Mouse (Mus musculus) mesoderm, embryonic 11.5 days (tissue): ENCODE measurements around the gene Mkrn2os.
A peak's percentile ranks its signal among the peaks of the same experiment; 100 is the strongest.

Source experiments
- DNase-seq: peaks from one replicate; pipeline ENCODE4 v3.0.0-alpha.2; 2012; ENCODE audit warnings: low read depth, low spot score

Mkrn2os gene

DNA sequence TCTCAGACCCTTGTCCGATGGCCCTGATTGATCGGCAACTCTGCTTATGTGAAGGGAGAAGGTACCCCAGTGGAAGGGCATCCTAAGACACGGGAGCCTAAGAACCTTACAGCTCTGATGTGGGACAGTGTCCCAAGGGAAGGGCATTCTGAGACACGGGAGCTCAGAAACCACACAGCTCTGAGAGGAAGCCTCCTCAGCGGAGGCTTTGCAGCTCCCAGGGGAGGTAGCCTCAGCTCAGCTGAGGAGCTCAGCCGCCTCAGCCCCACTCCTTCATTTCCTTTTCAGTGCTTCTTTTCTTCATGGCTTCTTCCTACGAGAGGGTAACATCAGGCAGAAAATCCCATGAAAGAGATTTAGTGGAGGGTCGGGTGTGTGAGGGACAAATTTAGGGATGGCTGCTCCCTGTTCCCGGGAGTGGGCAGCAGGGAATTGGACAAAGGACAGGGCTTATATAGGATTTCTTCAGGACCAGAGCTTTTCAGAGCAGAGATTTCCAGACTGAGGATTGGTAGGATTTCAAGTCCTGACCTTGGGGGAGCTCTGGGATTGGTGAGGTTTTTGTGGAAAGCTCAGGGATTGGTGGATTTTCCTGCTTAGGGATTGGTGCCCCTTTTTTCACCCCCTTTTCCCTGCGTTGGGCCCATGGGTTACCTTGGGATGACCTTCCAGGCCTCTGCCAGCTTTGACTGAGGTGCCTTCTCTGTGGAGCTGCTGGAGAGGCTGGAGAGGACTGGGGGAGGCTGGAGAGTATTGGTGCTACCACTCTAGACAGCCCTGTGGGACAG, 9.9 kb downstream of the Mkrn2os start:
- DNase-seq, result no peak

DNA sequence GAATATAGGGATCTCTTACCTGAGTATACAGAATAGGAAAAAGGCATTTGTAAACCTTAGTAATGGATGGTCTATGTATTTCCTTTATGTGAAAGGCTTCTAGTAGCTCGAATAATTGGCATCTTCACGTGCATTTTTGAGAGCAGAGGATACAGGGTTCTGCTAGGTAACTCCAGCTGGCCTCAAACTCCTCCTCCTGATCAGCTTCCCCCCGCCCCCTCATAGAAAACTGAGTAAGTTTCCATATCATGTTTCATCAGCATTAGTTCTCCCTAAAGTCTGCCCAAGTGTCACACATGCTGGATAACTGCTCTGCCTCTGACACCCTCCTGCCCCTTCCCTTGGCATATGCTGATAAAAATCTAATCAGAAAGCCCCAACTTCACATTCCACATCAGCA, 11.6 kb downstream of the Mkrn2os start:
- no peak for DNase-seq

DNA sequence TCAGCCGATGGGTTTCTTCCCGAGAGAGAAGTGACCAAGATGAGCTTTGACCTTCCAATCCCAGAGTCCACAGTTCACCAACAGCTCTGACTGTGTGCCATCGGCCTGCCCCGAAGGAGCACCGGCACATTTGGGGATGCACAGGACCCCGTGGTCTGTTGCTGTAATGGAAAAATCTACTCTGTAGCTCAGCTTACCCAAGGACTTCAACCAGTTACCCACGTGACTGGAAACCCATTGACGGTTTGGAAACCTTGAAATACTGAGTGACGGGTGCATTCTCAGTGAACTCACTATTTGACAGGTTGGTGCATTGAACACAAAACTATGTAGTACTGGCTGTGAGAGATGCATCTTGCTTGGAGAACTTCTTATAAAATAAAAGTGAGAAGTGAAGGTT, 14.4 kb downstream of the Mkrn2os start:
- no peak for DNase-seq

DNA sequence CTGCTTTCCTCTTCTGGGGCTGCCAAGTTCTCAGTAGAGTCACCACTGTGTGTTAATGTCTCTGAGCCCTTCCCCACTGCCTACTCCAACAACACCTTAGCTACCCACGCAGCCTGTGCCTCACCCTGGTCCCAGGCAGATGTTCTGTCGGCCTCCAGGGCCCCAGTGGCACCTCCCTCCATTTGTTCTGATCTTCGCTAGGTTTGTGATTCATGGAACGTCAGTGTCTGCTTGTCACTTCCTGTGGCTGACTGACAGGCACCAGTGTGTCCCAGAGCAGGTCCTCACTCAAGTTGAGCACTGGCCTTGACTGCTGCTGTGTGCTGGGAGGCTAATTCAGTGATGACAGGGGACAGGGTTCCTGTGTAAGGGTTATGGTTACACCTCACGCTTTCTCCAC, 15.0 kb downstream of the Mkrn2os start:
- DNase-seq, result no peak

DNA sequence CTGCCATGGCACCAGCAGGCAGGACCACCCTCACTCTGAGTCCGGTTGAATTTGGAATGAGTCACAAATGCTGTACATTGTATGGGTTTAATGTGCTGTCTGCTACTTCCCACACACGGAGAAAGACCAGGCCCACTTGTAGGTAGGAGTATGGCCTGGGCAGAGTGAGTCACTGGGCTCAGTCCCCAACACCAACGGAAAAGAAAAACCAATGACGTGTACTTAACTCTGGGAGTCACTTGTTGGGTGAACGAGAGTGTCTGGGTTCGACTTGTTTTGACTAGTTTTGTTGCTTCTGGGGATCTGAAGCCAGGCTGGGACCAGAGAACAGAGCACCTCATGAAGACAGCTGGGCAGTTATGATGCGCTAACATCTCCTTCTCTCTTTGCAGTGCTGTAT, 18.2 kb downstream of the Mkrn2os start:
- DNase-seq, result no peak

DNA sequence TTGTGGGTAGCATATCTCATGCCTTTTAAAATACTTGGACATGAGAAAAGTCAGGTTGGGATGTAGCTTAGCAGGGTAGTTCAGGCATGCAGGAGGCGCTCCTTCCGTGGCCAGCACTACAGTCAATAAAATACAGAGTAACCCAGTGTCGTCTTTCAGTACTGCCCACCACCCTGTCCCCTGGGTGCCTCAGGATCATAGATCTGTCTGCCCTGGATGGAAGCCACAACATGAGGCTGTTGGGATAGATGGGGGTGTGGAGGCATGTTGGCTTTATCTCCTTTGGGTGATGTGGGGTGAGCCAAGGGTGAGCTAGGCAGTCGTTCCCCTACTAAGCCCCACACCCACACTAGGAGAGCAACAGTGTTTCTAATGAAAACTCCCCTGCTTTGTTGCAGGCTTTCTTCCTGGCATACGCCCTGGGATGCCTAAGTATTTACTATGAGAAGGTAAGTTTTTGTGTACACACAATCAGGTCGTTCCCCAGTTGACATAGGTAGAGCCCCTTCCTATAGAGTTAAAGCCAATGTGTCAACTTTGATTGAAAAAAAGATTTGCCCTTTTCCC, 26.8 kb downstream of the Mkrn2os start:
- no peak for DNase-seq

DNA sequence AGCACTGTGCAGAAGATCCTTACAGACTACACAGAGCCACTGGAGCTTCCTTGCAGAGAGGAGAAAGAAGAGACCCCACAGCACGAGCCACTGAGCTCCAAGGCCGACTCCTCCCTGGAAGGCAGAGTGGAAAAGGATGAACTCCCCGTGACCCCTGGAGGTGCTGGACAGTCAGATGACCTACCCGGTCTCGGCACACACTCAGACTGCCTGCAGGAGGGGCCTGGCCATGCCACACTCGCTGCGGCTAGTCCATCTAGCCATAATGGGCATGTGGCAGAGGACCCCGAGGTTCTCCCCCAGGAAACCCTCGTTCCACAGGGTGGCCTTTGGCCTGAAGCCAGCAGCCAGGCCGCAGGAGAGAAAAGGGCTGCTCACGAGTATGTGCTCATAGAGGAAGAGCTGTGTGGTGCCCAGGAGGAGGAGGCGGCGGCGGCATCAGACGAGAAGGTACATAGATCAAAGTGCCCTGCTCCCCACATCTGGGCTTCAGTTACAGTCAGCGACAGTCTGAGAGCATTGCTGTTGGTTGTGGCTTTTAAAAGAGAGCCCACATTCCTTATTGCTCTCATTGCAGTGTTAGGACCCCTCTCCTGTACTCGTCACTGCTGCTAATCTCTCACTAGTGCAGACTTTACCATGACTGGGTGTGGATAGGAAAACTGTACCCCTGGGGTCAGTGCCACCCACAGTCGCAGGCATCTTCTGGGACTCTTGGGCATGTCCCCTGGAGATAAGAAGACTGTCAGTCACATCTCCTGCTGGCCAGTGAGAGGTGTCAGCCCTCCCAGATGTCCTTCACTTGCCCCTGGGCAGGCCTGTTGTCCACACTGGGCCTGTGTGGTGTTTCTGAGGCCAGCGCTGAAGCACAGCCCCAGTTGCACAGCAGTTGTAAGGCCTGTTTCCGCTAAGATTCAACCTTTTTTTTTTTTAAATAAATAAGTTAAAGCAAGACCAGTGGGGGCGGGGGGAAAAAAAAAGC, 32.4 kb downstream of the Mkrn2os start:
- DNase-seq, result peak; percentile 6

DNA sequence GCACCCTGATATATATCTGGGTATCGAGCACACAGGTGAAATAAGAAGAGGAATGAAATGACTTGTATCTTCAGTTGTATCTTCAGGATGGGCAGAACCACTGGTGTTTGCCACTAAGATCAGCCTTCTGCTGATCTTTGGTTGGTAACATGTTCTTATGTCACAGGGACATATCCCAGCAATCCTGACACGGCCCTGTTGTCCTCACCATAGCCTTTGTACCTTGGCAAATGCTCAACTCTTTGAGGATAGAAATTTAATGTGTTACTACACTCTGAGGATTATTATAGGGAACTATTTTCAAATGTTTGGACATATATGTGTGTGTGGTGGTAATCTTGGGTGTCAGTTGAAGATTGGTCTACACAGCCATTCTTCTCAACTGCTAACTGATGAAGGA, 34.2 kb downstream of the Mkrn2os start:
- no peak for DNase-seq

DNA sequence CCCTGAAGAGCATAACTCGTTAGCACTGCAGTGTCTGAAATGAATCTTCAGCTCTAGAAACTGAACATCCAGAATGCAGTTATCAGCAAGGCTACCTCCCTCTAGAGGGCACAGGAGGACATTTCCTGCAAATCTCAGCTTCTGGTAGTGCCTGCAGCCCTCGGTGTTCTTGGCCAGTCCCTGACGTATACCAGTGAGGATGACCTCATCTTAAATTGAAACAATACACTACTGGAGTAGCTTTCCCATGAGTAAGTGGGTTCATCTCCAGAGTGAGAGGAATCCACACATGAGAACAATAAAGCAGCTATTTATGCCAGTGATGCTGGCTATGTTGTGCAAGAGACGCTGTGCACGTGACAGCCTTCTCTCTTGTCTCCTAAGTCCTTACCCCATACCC, 36.9 kb downstream of the Mkrn2os start:
- no peak for DNase-seq

DNA sequence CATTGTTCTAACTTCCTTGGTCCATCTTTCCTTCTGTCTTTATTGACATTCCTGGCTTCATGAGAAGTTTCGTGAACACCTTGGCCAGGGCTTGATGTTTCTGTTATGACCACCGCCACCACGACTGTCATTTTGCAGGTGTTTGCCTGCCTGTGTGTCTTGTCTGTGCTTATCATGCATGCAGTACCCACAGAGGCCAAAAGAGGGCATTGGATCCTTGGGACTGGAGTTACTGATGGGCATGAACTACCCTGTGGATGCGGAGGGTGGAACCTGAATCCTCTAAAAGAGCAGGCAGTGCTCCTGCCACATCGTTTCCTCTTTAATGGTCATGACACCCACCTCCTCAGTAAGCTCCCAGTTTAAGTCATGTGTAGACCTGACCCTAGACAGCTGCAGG, 46.1 kb downstream of the Mkrn2os start:
- DNase-seq, result peak; percentile 35

DNA sequence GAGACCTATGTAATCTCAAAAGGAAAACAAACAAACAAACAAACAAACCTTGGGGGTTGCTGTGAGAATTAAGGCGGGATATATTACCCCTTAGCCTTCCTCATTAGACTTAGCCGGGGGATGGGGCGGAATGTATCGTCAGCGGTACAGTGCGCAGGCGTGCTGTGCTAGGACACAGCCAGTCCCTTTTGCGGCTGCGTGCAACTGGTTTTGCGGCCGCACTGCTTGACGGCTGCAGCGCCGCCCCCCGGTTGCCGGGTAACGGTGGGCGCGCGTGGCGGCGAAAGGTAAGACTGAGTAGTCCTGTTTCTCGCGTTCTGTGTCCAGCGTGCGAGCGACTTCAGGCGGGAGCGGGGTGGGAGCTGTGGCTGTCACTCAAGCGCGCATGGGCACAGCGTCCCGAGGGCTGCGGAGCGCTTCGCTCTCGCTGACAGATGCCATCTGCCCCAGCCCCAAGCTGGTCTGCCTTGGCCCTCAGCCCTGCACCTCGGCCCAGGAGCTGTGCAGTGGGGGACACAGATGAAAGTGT, 47.9 kb downstream of the Mkrn2os start, which contains the start of gene Tsen2:
Gene Tsen2, plus strand, starts transcription at position 223 of the 529 bp plus-strand sequence.
- peak; percentile 96 for DNase-seq

DNA sequence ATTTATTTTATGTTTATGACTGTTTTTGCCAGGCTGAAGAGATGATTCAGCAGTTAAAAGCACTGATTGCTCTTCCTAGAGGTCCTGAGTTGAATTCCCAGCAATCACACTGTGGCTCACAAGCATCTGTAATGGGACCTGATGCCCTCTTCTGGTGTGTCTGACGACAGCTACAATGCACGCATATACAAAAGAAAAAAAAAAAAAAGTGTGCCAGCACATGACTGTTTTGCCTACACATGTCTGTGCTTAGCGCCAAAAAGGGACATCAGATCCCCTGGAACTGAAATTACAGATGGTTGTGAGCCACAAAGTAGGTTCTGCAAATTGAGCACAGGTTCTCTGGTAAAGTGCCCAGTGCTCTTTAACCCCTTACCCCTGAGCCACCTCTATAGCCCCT, 50.0 kb downstream of the Mkrn2os start:
- no peak for DNase-seq

DNA sequence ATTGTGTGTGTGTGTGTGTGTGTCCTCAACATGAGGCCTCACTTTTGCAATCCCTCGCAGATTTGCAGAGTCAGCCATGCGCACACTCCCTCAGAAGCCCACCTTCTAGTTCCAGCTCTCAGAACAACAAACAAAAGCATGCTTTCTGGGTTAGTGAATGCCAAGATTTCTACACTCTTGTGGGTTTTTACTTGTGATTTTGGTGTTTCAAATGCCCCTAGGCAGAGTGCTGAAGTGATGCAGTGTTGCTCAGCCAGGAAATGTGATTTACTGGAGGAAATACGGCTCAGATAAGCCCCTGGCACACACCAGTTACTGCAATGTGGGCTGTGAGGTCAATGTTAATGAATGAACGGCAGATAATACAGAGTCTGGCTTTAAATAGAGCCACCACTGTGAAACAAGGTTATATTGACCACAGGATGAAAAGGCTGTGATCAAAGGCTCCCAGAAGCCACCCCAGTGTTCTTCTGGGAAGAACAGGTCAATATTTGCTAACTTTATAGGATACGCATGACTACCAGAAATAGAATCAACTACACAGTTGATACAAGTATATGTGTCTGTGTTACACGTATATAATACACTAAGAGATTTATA, 50.6 kb downstream of the Mkrn2os start:
- DNase-seq, result no peak

DNA sequence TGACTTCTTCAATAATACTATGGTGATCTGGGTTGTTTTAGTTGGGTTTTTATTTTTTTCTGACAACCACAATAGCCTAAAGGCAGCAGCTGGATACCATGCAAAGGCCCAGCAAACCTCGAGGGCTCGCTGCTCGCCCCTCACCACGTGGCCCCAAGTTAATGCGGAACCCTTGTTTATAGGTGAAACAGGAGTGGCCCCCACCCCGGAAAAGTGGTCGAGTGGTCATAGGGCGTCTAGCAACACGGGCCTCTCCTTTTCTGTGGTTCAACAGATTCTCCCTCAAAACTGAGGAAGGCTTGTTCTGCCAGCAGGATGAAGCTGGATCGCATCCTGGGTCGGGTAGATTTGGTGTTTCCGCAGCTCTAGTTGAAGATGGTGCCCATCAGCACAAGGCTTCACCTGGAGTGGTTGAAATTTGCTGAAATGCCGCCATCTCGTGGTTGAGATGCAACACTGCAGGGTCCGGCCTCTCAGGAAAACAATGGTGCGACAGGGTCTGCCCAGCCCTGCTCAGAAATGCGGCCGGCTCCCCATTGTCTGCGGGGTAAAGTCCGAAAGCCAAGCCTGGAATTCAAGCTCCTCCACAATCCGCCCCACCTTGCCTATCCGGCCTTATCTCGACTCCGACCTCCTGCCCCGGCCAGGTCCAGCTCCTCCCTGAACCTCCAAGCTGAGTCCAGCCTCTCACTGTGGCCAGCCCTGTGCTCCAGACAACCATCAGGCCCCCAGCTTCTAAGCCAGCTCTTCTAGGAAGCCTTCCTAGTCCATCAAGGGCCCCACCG, 53.5 kb downstream of the Mkrn2os start:
- peak; percentile 90 for DNase-seq

DNA sequence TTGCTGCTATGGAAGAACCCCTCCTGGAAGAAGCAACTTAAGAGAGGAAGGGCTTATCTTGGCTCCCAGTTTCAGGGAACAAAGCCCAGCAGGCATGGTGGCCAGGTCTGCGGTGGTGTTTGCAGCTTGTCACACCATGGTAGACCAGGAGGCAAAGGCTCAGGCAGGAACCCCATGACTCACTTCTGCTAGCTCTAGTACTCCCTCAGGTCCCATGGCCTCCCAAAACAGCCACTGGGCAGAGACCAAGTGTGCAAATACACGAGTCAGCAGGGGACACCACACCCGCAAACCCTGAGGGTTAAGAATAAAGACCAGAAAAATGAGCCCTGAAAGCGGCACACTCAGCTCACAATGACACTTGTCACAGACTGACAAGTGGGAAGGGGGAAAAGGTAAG, 56.2 kb downstream of the Mkrn2os start:
- DNase-seq, result no peak

DNA sequence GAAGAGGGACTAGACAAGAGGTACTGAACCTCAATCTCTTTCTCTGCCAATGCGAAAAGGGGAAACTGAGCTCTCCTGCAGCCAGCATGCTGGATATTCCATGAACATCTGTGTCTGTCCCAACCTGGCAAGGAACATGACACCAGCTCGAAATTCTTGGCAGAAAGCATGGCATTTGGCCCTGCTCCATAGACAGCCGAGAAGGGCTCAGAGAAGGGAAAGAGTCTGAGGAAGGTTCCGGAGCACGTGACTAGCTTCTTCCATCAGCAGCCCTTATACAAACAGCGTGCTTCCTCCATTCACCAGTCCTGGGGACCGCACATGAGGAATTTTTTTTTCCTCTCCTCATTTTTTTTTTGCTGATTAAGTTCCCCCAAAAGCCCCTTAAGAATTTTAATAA, 57.8 kb downstream of the Mkrn2os start:
- no peak for DNase-seq
